Mouse (Mus musculus): Measurements from ENCODE around the gene Gm9970. TPM values are rescaled to one million over a fixed set of nuclear protein-coding genes. Genes with fewer than 3 reads are reported as not detected.

Gm9970 gene
- polyA plus RNA-seq (2014; fragmentation: Illumina TruSeq; extraction: RNeasy Lipid Tissue Mini Kit (QIAGEN cat#74804); ENCODE audit: low read depth, low replicate concordance) = not detected

GRCm38 (mm10) chr5:31240637-31241521 lies at the start of gene Gm9970, which contains the start of gene Nrbp1:
Gm9970 (minus strand) TSS chr5:31241232.
Nrbp1 (plus strand) TSS chr5:31240864.

DNA sequence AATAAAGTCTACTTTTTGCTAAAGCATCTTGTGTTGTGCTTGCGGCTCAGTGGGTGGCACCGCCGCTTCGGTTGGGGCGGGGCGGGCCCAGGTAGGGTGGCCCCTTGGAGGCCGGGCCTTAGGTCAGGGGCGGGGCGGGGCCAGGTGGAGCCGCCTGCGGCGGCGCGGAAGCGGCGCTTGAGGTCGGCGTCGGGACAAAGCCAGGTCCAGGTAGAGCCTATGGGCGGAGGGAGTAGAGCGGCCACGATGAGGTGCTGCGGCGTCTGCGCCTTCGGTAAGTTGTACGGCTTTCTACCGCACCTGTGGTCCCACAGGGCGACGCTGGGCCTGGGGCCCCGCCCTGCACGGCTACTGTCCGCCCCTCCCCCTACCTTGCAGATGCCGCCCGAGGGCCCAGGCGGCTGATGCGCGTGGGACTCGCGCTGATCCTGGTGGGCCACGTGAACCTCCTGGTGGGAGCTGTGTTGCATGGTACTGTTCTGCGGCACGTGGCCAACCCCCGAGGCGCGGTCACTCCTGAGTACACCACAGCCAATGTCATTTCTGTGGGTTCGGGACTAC lies 10.6 kb upstream of the Gm9970 start, which contains the start of gene Krtcap3:
Krtcap3 (plus strand) TSS at position 151 of the 561 bp plus-strand sequence.

GRCm38 (mm10) chr5:31220448-31221303 lies 20.4 kb downstream of the Gm9970 start, which contains the start of gene Ppm1g:
Ppm1g (minus strand) TSS chr5:31220687.

DNA sequence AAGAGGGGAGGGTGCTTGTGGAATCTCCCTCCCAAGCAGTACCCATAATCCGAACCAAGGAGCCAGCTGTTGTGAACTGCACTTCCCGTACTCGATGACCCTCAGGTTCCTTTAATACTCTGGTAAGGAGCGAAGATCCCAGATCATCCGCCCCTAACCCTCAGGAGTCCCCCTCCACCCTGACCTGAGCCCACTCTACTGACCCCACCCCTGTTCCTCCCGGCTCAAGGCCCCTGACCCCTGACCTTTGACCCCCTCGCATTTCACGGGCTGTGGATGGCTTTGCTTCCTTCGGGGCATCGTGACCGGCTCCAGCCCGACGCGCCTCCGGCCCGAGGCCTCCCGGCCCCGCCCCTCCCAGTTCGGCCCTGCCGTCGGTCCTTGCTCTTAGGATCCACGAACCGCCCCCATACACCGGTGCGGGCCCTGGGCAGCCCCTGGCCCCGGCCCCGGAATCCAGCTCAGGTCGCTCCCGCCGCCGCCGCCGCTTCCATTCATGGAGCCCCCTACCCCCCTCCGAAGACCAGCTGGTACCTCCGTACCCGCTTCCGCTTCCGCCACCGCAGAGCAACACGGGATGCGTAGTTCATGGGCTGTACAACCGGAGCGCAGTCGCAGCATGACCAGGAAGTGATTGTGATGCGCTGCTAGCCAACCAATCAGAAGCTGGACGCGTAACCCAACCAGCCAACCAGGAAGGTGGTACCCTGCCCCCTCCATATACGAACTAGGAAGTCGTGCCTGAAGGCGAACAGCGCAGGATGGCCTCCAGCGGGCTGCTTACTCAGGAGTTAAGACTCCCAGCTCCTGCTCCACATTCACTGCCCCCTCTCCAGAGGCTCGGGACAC lies 39.1 kb downstream of the Gm9970 start, which contains the start of gene Zfp513:
Zfp513 (minus strand) TSS at position 562 of the 849 bp plus-strand sequence.

GRCm38 (mm10) chr5:31192939-31193630 lies 47.9 kb downstream of the Gm9970 start, which contains the start of the genes Snx17 and Eif2b4:
Snx17 (plus strand) TSS chr5:31193227.
Eif2b4 (minus strand) TSS chr5:31193430.

Other genes starting within 250 kb of the Gm9970 start
- 188 TPM for gene Atraid, start 192.9 kb downstream of the Gm9970 start, polyA plus RNA-seq (2014; fragmentation: Illumina TruSeq; extraction: RNeasy Lipid Tissue Mini Kit (QIAGEN cat#74804); ENCODE audit: low read depth, low replicate concordance)
- 17.8 TPM for gene Slc5a6, start 192.3 kb downstream of the Gm9970 start, polyA plus RNA-seq (2014; fragmentation: Illumina TruSeq; extraction: RNeasy Lipid Tissue Mini Kit (QIAGEN cat#74804); ENCODE audit: low read depth, low replicate concordance)
- 109 TPM for gene Cad, start 186.5 kb downstream of the Gm9970 start, polyA plus RNA-seq (2014; fragmentation: Illumina TruSeq; extraction: RNeasy Lipid Tissue Mini Kit (QIAGEN cat#74804); ENCODE audit: low read depth, low replicate concordance)
- 2.3 TPM for gene Dnajc5g, start 134.9 kb downstream of the Gm9970 start, polyA plus RNA-seq (2014; fragmentation: Illumina TruSeq; extraction: RNeasy Lipid Tissue Mini Kit (QIAGEN cat#74804); ENCODE audit: low read depth, low replicate concordance)
- gene Slc30a3, start 133.0 kb downstream of the Gm9970 start, polyA plus RNA-seq (2014; fragmentation: Illumina TruSeq; extraction: RNeasy Lipid Tissue Mini Kit (QIAGEN cat#74804); ENCODE audit: low read depth, low replicate concordance) = 8.9 TPM
- not detected for gene Trim54, start 124.5 kb downstream of the Gm9970 start, polyA plus RNA-seq (2014; fragmentation: Illumina TruSeq; extraction: RNeasy Lipid Tissue Mini Kit (QIAGEN cat#74804); ENCODE audit: low read depth, low replicate concordance)
- gene Ucn, start 102.4 kb downstream of the Gm9970 start, polyA plus RNA-seq (2014; fragmentation: Illumina TruSeq; extraction: RNeasy Lipid Tissue Mini Kit (QIAGEN cat#74804); ENCODE audit: low read depth, low replicate concordance) = not detected
- gene Mpv17, start 87.0 kb downstream of the Gm9970 start, polyA plus RNA-seq (2014; fragmentation: Illumina TruSeq; extraction: RNeasy Lipid Tissue Mini Kit (QIAGEN cat#74804); ENCODE audit: low read depth, low replicate concordance) = 65.2 TPM
- 2.0 TPM for gene Gm29609, start 61.3 kb downstream of the Gm9970 start, polyA plus RNA-seq (2014; fragmentation: Illumina TruSeq; extraction: RNeasy Lipid Tissue Mini Kit (QIAGEN cat#74804); ENCODE audit: low read depth, low replicate concordance)
- 56.6 TPM for gene Gtf3c2, start 61.1 kb downstream of the Gm9970 start, polyA plus RNA-seq (2014; fragmentation: Illumina TruSeq; extraction: RNeasy Lipid Tissue Mini Kit (QIAGEN cat#74804); ENCODE audit: low read depth, low replicate concordance)
- 78.8 TPM for gene Snx17, start 48.0 kb downstream of the Gm9970 start, polyA plus RNA-seq (2014; fragmentation: Illumina TruSeq; extraction: RNeasy Lipid Tissue Mini Kit (QIAGEN cat#74804); ENCODE audit: low read depth, low replicate concordance)
- 34.0 TPM for gene Eif2b4, start 47.8 kb downstream of the Gm9970 start, polyA plus RNA-seq (2014; fragmentation: Illumina TruSeq; extraction: RNeasy Lipid Tissue Mini Kit (QIAGEN cat#74804); ENCODE audit: low read depth, low replicate concordance)
- gene Zfp513, start 38.9 kb downstream of the Gm9970 start, polyA plus RNA-seq (2014; fragmentation: Illumina TruSeq; extraction: RNeasy Lipid Tissue Mini Kit (QIAGEN cat#74804); ENCODE audit: low read depth, low replicate concordance) = 17.7 TPM
- gene Ppm1g, start 20.5 kb downstream of the Gm9970 start, polyA plus RNA-seq (2014; fragmentation: Illumina TruSeq; extraction: RNeasy Lipid Tissue Mini Kit (QIAGEN cat#74804); ENCODE audit: low read depth, low replicate concordance) = 74.3 TPM
- gene Nrbp1, start 368 bp downstream of the Gm9970 start, polyA plus RNA-seq (2014; fragmentation: Illumina TruSeq; extraction: RNeasy Lipid Tissue Mini Kit (QIAGEN cat#74804); ENCODE audit: low read depth, low replicate concordance) = 83.1 TPM
- gene Krtcap3, start 10.5 kb upstream of the Gm9970 start, polyA plus RNA-seq (2014; fragmentation: Illumina TruSeq; extraction: RNeasy Lipid Tissue Mini Kit (QIAGEN cat#74804); ENCODE audit: low read depth, low replicate concordance) = 18.2 TPM
- gene Ift172, start 49.9 kb upstream of the Gm9970 start, polyA plus RNA-seq (2014; fragmentation: Illumina TruSeq; extraction: RNeasy Lipid Tissue Mini Kit (QIAGEN cat#74804); ENCODE audit: low read depth, low replicate concordance) = 45.4 TPM
- 6.8 TPM for gene Fndc4, start 54.8 kb upstream of the Gm9970 start, polyA plus RNA-seq (2014; fragmentation: Illumina TruSeq; extraction: RNeasy Lipid Tissue Mini Kit (QIAGEN cat#74804); ENCODE audit: low read depth, low replicate concordance)
- gene Gckr, start 56.2 kb upstream of the Gm9970 start, polyA plus RNA-seq (2014; fragmentation: Illumina TruSeq; extraction: RNeasy Lipid Tissue Mini Kit (QIAGEN cat#74804); ENCODE audit: low read depth, low replicate concordance) = 0.50 TPM
- gene Zfp512, start 211.2 kb upstream of the Gm9970 start, polyA plus RNA-seq (2014; fragmentation: Illumina TruSeq; extraction: RNeasy Lipid Tissue Mini Kit (QIAGEN cat#74804); ENCODE audit: low read depth, low replicate concordance) = 22.9 TPM
- gene 4930548H24Rik, start 244.5 kb upstream of the Gm9970 start, polyA plus RNA-seq (2014; fragmentation: Illumina TruSeq; extraction: RNeasy Lipid Tissue Mini Kit (QIAGEN cat#74804); ENCODE audit: low read depth, low replicate concordance) = not detected